Mouse (Mus musculus) liver, embryonic 13.5 days (tissue): ENCODE data around the gene Plekhh2. TPM values are rescaled to one million over a fixed set of nuclear protein-coding genes. Genes with fewer than 3 reads are reported as not detected.

Source experiments
- ATAC-seq: fragments of 200-750 bp; cut with Nextera tagmentation; 2 replicates; pipeline ENCODE4 v1.8.0; 2017; ENCODE audit warnings: low read depth, mild to moderate bottlenecking, moderate number of reproducible peaks, moderate library complexity
- DNase-seq: peaks from one replicate; pipeline ENCODE4 v3.0.0; 2022
- H3K27ac ChIP-seq: fragments of 300-500 bp; sonication (generic); 2 replicates; pipeline ENCODE4 v1.5.1; 2015; ENCODE audit warnings: moderate library complexity, mild to moderate bottlenecking, inconsistent platforms
- H3K27me3 ChIP-seq: fragments of 300-500 bp; sonication (generic); 2 replicates; pipeline ENCODE4 v1.6.1; 2015; ENCODE audit warnings: mild to moderate bottlenecking, inconsistent platforms
- H3K36me3 ChIP-seq: fragments of 300-500 bp; sonication (generic); 2 replicates; pipeline ENCODE4 v1.6.1; 2015; ENCODE audit warnings: mild to moderate bottlenecking, inconsistent platforms
- H3K4me1 ChIP-seq: fragments of 300-500 bp; sonication (generic); replicated peaks from 2 replicates; pipeline ENCODE4 v1.6.1; 2015; ENCODE audit warnings: inconsistent platforms
- H3K4me2 ChIP-seq: fragments of 300-500 bp; sonication (generic); 2 replicates; pipeline ENCODE4 v1.6.1; 2015; ENCODE audit warnings: inconsistent platforms, mild to moderate bottlenecking, moderate library complexity
- H3K4me3 ChIP-seq: fragments of 300-500 bp; sonication (generic); replicated peaks from 2 replicates; pipeline ENCODE4 v1.5.1; 2015; ENCODE audit warnings: mild to moderate bottlenecking, inconsistent platforms
- H3K9ac ChIP-seq: fragments of 300-500 bp; sonication (generic); 2 replicates; pipeline ENCODE4 v1.6.1; 2015; ENCODE audit warnings: mild to moderate bottlenecking, inconsistent platforms
- H3K9me3 ChIP-seq: fragments of 300-500 bp; sonication (generic); replicated peaks from 2 replicates; pipeline ENCODE4 v1.6.1; 2016; ENCODE audit warnings: inconsistent platforms
- WGBS: fragments of 180-500 bp; shearing (Covaris S2); methylation state at CpG from one replicate; pipeline ENCODE4 v1.1.7; 2015; ENCODE audit not compliant: insufficient replicate concordance; 5-methylcytosine and 5-hydroxymethylcytosine counted together
- polyA plus RNA-seq: library from polyadenylated mRNA; unstranded; fragments of >200 nt; fragmentation: Nextera tagmentation; extraction: Ambion mirVana; gene quantifications from 2 replicates; pipeline ENCODE4 v1.2.1, GENCODE M21; 2015

Gene Plekhh2
- polyA plus RNA-seq, 1 experiment from 2014 or later = 0.39 TPM

DNA sequence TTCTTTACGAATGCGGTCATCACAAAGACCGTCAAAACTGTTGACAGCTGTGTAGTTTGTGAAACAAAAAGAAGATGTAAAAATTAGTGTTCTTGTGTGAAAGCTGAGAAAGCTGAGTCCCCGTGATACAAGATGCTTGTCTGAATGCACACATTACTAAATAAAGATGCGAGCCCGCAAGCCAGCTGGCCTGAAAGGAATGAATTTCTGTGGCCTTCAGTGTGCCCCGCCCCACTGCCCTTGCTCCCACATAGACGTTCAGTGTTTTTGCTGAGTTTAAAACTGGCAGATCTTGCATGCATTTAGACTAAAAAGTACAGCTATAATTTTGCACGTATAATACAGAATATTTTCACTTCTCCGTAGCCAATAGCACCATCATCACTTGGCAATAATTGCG, 104.1 kb downstream of the Plekhh2 start:
- Histone ChIP-seq H3K27me3 (no peaks in the 10 kb centered on the region), H3K27ac (no peak overlapping the region), H3K9me3 (peaks cover 10% of the 10 kb centered on the region), H3K4me1 (no peaks in the 10 kb centered on the region), H3K4me3 (no peak overlapping the region), H3K4me2 (no peak overlapping the region), H3K9ac (no peak overlapping the region), H3K36me3 (peaks cover 3% of the 10 kb centered on the region; the same call in 1 of the 2 replicates)
- DNase-seq (no peak), ATAC-seq (no peak)
- 78% methylated on average over 11 of the region's 11 CpGs for WGBS

DNA sequence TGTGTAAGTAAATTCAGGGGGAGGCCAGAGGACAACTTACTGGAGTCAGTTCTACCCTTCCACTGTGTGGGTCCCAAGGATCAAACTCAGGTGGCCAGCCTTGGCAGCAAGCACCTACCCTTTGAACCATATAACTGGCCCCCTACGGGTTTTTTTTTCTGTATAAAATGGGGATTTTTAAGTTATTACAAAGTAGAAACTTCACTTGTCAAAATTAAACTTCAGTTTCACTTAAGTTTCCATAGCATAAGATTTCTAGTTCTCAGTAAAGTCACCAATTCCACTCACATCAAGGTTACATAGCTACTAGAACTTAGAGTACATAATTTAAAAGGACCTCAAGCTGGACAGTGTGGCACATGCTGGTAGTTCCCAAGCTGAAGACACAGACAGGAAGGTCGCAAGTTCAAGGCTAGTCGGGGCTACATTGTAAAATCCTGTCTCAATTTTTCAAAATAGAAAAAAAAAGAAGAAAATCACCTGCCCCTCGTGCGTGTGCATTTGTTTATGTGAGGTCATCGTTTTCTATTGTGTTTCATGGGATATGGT, 104.9 kb downstream of the Plekhh2 start:
- H3K36me3 ChIP-seq = peaks cover 3% of the 10 kb centered on the region; the same call in 1 of the 2 replicates
- 64% methylated on average over 6 of the region's 6 CpGs for WGBS
- H3K4me2 ChIP-seq = no peak overlapping the region
- H3K4me1 ChIP-seq = no peaks in the 10 kb centered on the region
- ATAC-seq = no peak
- no peaks in the 10 kb centered on the region for H3K27me3 ChIP-seq
- H3K9ac ChIP-seq = no peak overlapping the region
- no peak overlapping the region for H3K4me3 ChIP-seq
- H3K9me3 ChIP-seq = peaks cover 10% of the 10 kb centered on the region
- H3K27ac ChIP-seq = no peak overlapping the region
- DNase-seq = no peak

DNA sequence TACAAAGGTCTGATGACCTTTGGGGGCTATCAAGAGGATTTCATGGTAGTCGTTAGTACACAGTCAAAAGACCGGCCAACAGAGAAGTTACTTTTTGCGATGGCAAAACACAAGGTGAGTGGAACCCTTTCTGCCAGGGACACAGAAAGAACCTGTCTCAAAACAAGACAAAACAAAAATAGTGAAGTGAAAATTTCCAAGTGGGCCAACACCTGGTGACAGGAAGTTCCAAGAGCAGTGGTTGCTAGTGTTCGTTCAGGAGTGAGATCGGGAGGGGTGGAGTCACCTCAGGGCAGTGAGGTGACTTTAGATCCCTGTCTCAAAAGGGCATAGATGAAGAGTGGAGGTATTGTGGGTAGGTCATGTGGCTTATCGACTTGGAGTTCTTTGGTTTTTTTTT, 106.3 kb downstream of the Plekhh2 start:
- H3K4me2 ChIP-seq = no peak overlapping the region
- WGBS = 73% methylated on average over 6 of the region's 6 CpGs
- no peaks in the 10 kb centered on the region for H3K4me1 ChIP-seq
- no peak overlapping the region for H3K9ac ChIP-seq
- no peaks in the 10 kb centered on the region for H3K27me3 ChIP-seq
- H3K36me3 ChIP-seq = peaks cover 3% of the 10 kb centered on the region; the same call in 1 of the 2 replicates
- peaks cover 10% of the 10 kb centered on the region for H3K9me3 ChIP-seq
- no peak for ATAC-seq
- H3K27ac ChIP-seq = no peak overlapping the region
- no peak overlapping the region for H3K4me3 ChIP-seq
- DNase-seq = no peak

DNA sequence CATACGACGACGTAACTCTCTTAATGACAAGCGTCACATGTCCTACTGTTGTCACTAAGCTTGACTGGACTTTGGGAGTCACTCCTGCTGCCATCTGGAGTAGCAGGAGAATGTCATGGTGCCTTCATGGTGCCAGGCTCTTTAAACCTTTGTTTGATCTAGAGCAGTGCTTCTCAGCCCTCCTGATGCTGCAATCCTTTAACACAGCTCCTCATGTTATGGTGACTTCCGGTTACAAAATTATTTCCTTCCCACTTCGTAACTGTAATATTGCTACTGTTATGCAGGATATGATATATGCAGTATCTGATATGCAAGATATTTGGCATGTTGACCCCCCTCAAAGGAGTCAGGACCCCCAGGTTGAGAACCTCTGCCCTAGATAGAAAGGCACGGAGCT, 107.4 kb downstream of the Plekhh2 start:
- Histone ChIP-seq H3K9ac (no peak overlapping the region), H3K4me2 (no peak overlapping the region), H3K4me1 (no peaks in the 10 kb centered on the region), H3K9me3 (peaks cover under 1% of the 10 kb centered on the region), H3K4me3 (no peak overlapping the region), H3K27ac (no peak overlapping the region), H3K36me3 (no peaks in the 10 kb centered on the region), H3K27me3 (no peaks in the 10 kb centered on the region)
- no peak for DNase-seq
- 82% methylated on average over 7 of the region's 7 CpGs for WGBS
- no peak for ATAC-seq

DNA sequence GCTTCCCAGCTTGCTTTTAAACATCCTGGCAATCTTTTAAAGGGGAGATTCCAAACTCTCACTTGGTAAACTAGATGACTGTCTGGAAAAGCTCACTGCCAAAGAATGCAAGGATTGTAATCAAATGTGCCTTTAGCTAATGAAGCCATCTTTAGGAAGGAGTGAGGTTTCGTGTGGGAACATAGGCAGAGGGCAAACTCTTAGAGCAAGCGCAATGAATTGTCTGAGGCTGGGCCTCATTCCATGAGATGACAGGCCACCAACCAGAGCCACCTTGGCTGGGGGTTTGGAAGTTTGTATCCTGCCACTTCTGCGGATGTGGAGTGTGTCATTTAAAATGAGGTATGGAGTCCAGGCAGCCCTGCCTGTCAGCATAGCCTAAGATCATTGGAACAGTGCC, 108.4 kb downstream of the Plekhh2 start:
- H3K27ac ChIP-seq = no peak overlapping the region
- no peak overlapping the region for H3K4me2 ChIP-seq
- 65% methylated on average over 3 of the region's 3 CpGs for WGBS
- H3K9me3 ChIP-seq = no peaks in the 10 kb centered on the region
- no peak overlapping the region for H3K9ac ChIP-seq
- ATAC-seq (no peak), DNase-seq (no peak)
- H3K4me1 ChIP-seq = no peaks in the 10 kb centered on the region
- no peaks in the 10 kb centered on the region for H3K27me3 ChIP-seq
- no peak overlapping the region for H3K4me3 ChIP-seq
- H3K36me3 ChIP-seq = no peaks in the 10 kb centered on the region

DNA sequence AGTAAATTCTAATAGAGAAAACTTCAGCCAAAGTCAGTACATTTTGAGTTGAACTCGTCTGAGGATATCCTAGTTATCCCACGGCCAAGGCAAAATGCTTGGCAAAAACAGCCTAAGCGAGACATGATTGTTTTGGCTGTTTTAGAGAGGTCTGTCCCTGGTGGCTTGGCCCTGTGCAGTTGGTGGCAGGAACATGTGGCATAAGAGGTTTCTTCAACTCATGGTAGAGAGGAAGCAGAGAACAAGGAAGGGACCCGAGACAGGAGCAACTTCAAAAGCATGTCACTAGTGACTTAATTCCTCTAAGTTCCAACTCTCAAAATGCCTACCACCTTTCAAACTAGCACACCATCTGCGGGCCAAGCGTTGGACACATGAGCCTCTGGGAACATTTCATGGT, 108.9 kb downstream of the Plekhh2 start:
- H3K9ac ChIP-seq = no peak overlapping the region
- no peak overlapping the region for H3K4me3 ChIP-seq
- ATAC-seq (no peak), DNase-seq (no peak)
- 60% methylated on average over 6 of the region's 6 CpGs for WGBS
- no peaks in the 10 kb centered on the region for H3K36me3 ChIP-seq
- H3K4me1 ChIP-seq = no peaks in the 10 kb centered on the region
- no peak overlapping the region for H3K27ac ChIP-seq
- no peak overlapping the region for H3K4me2 ChIP-seq
- no peaks in the 10 kb centered on the region for H3K9me3 ChIP-seq
- no peaks in the 10 kb centered on the region for H3K27me3 ChIP-seq

DNA sequence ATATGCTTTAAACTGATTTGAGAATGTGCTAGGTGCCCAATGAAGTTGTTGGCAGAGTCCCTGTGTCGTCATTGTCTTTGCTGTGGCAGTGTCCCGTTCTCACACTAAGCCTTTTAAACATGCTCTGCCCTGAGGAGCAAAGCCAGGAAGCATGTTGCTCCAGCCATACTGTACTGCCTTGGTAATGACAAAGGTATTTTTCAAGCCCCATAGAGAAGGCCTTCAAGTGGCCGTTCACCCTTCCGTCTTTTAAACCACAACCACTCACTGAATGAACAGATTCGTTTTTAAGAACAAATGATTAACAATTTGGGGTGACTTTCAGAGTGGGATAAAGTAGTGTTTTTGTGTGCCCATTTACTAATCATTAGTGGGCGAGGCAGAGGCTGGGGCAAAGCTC, 109.5 kb downstream of the Plekhh2 start:
- Histone ChIP-seq H3K27ac (no peak overlapping the region), H3K4me1 (peaks cover 2% of the 10 kb centered on the region; the same call in 1 of the 2 replicates), H3K36me3 (no peaks in the 10 kb centered on the region), H3K9me3 (no peaks in the 10 kb centered on the region), H3K4me2 (no peak overlapping the region), H3K27me3 (no peaks in the 10 kb centered on the region), H3K4me3 (no peak overlapping the region), H3K9ac (no peak overlapping the region)
- WGBS = 65% methylated on average over 6 of the region's 6 CpGs
- DNase-seq = no peak
- no peak for ATAC-seq

DNA sequence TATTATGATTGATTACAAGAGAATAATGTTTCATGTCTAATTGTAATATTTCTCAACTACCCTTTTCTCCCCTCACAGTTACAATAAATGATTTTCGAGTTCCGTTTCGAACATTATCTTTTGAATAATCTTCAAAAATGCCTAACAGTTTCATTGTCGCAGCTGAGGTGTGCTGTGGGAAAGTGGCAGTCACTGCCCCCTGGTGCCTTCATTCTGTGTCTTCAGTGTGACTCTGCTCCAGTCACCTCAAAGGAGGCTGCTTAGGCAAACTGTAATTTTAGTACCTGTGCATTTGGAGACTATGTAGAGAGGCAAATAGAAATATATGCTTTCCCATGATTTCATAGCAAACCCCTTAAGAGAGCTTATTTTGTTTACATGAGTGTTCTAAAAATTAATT, 110.3 kb downstream of the Plekhh2 start:
- no peak for ATAC-seq
- Histone ChIP-seq H3K27ac (no peak overlapping the region), H3K4me3 (no peak overlapping the region), H3K4me1 (peaks cover 9% of the 10 kb centered on the region; the same call in 1 of the 2 replicates), H3K9ac (no peak overlapping the region), H3K9me3 (no peaks in the 10 kb centered on the region), H3K36me3 (no peaks in the 10 kb centered on the region), H3K4me2 (no peak overlapping the region), H3K27me3 (no peaks in the 10 kb centered on the region)
- 65% methylated on average over 4 of the region's 4 CpGs for WGBS
- DNase-seq = no peak

DNA sequence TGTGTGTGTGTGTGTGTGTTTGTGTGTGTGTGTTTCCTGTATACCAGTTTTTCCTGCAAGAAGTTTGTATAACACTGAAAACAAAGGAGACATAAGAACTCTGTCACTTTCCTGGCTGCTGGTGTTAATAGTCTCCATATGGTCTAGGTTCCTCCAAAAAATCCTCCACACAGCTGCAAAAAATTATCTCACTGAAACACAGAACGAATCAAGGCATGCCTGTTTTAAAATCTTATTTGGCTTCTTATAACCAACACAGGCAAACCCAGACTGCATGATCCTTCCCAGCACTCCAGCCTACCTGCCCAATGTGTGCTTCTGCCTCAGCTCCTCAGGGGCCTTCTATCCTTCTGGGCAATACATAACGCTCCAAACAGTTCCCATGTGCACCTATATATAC, 111.2 kb downstream of the Plekhh2 start:
- no peak overlapping the region for H3K4me3 ChIP-seq
- H3K9me3 ChIP-seq = no peaks in the 10 kb centered on the region
- ATAC-seq (no peak), DNase-seq (no peak)
- H3K4me1 ChIP-seq = peaks cover 9% of the 10 kb centered on the region; the same call in 1 of the 2 replicates
- H3K4me2 ChIP-seq = no peak overlapping the region
- H3K27me3 ChIP-seq = no peaks in the 10 kb centered on the region
- H3K36me3 ChIP-seq = no peaks in the 10 kb centered on the region
- 37% methylated on average over 2 of the region's 2 CpGs for WGBS
- H3K9ac ChIP-seq = no peak overlapping the region
- H3K27ac ChIP-seq = no peak overlapping the region

DNA sequence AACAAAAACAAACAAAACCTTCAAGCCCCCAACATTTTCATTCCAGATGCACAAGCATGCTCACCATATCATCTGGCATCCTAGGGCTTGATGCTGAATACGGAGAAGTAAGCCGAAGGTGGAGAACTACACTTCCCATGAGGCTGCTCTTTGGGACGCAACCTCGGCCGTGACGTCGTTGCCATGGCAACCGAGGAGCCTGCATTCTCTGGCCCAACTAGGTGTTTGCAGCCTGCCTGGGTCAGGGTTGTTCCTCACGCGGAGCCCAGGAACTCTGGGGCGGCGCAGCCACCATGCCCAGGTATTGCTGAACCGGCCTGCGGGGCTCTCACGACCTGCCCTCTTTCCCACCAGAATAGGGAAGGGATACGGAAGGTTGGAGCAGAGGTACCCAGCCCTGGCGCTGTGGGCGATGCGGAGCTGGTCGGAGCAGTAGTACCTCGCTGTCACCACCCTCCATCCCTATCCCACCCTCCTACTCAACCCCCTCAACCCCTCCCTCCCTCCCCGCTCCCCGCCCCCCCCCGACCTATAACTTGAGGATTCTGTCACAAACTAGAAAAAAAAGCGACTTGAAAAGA, 114.7 kb downstream of the Plekhh2 start, which contains the start of gene Dync2li1:
Dync2li1 (plus strand) TSS at position 221 of the 581 bp plus-strand sequence.
- peaks cover 9% of the 10 kb centered on the region; the same call in 1 of the 2 replicates for H3K4me1 ChIP-seq
- no peaks in the 10 kb centered on the region for H3K9me3 ChIP-seq
- H3K4me3 ChIP-seq = peak within 1 kb of the TSS; percentile 52
- H3K9ac ChIP-seq = no peak within 1 kb of the TSS
- H3K27me3 ChIP-seq = no peaks in the 10 kb centered on the region
- peak; percentile 82 for ATAC-seq
- H3K36me3 ChIP-seq = no peaks in the 10 kb centered on the region
- no peak within 1 kb of the TSS for H3K27ac ChIP-seq
- 3% methylated on average over 25 of the region's 25 CpGs for WGBS
- H3K4me2 ChIP-seq = peak within 1 kb of the TSS; percentile 67
- peak; percentile 55 for DNase-seq

DNA sequence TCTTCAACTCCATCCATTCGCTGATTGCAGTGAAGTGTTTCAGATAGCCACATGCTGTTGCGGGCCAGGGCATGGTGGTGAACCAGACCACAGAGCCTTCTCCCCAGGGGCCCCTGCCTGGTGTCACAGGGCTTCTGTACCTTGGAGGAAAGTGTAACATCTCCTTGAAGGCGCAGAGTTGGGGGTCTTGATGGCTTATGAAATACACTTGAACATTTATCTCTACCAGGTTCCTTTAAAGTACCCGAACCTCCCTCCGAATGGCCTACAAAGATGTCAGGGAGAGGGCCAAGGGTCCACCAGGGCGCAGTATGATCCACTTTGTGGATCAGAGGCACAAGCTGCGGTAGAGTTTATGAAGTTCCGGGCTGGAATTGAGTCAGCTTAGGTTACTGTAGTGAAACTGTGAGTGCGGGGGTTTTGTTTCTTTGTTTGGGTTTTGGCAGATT, 115.2 kb downstream of the Plekhh2 start:
- peak overlapping the region; percentile 52 for H3K4me3 ChIP-seq
- DNase-seq = no peak
- peak overlapping the region; percentile 67 for H3K4me2 ChIP-seq
- H3K9me3 ChIP-seq = no peaks in the 10 kb centered on the region
- H3K27ac ChIP-seq = no peak overlapping the region
- H3K36me3 ChIP-seq = no peaks in the 10 kb centered on the region
- no peak for ATAC-seq
- H3K9ac ChIP-seq = no peak overlapping the region
- peaks cover 9% of the 10 kb centered on the region; the same call in 1 of the 2 replicates for H3K4me1 ChIP-seq
- H3K27me3 ChIP-seq = no peaks in the 10 kb centered on the region
- 44% methylated on average over 9 of the region's 9 CpGs for WGBS

DNA sequence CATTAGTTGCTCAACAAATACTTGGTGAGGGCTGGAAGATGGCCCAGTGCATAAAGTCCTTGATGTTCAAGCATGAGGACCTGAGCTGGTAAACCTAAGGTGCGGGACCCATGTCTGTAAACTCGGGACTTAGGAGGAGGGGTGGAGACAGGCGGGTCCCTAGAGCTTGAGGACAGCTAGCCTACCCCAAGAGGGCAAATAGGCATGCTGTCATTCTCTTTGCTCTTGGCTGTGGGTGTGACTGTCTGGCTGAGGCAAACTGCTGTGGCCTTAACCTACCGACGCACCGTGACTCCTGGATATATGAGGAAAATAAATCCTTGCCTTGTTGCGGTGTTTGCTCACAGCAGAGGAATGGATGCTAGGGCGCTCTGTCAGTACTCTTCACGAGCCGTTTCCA, 116.0 kb downstream of the Plekhh2 start:
- H3K4me2 ChIP-seq = no peak overlapping the region
- H3K4me1 ChIP-seq = peaks cover 9% of the 10 kb centered on the region; the same call in 1 of the 2 replicates
- H3K4me3 ChIP-seq = no peak overlapping the region
- DNase-seq (no peak), ATAC-seq (no peak)
- no peak overlapping the region for H3K9ac ChIP-seq
- no peaks in the 10 kb centered on the region for H3K36me3 ChIP-seq
- WGBS = 71% methylated on average over 10 of the region's 10 CpGs
- H3K27me3 ChIP-seq = no peaks in the 10 kb centered on the region
- no peak overlapping the region for H3K27ac ChIP-seq
- no peaks in the 10 kb centered on the region for H3K9me3 ChIP-seq
